8 mouse cellular contexts compared by ENCODE assay signal in genomic region chr4:68953667-68954321, GRCm38 (mm10). TPM values are rescaled to one million over a fixed set of nuclear protein-coding genes. Genes with fewer than 3 reads are reported as not detected.
DNase-seq lines count a peak whose midpoint lies in the region; ATAC-seq lines count a peak whose summit lies in the region.

No protein-coding gene starts in this region.

- H3K9me3 ChIP-seq in lung, embryonic 16.5 days (ENCODE audit: control insufficient read depth, low read length), result no peaks in the 10 kb centered on the region
- H3K9me3 ChIP-seq in hindbrain, embryonic 15.5 days, result no peaks in the 10 kb centered on the region
- no peaks in the 10 kb centered on the region for H3K9me3 ChIP-seq in neural tube, embryonic 13.5 days

- H3K4me3 ChIP-seq in lung, embryonic 16.5 days (ENCODE audit: low read length), result peak overlapping the region; percentile 63
- peak overlapping the region; percentile 88 for H3K4me3 ChIP-seq in hindbrain, embryonic 15.5 days
- peak overlapping the region; percentile 72 for H3K4me3 ChIP-seq in neural tube, embryonic 13.5 days

- peak; percentile 17 to 21 for DNase-seq in cerebellum, postnatal 4 days (ENCODE audit: low spot score in 2 of 2)
- DNase-seq in cerebellum, adult 9-11 months, result no peak
- DNase-seq in lung, postnatal 25 days (ENCODE audit: low spot score), result no peak
- DNase-seq in spleen, postnatal 4 days (ENCODE audit: low spot score in 2 of 2), result no peak
- no peak for DNase-seq in ovary, postnatal 14 days (ENCODE audit: low spot score)

- peak overlapping the region; percentile 70 for H3K4me2 ChIP-seq in lung, embryonic 16.5 days (ENCODE audit: low read depth, low read length)
- peak overlapping the region; percentile 76 for H3K4me2 ChIP-seq in hindbrain, embryonic 15.5 days
- peak overlapping the region; percentile 74 for H3K4me2 ChIP-seq in neural tube, embryonic 13.5 days

- H3K27ac ChIP-seq in lung, embryonic 16.5 days (ENCODE audit: low read length), result 0 out of 2 replicates have a peak overlapping the region, but pooled peaks have one; percentile 13
- H3K27ac ChIP-seq in hindbrain, embryonic 15.5 days (replicated peaks), result peak overlapping the region; percentile 87
- H3K27ac ChIP-seq in neural tube, embryonic 13.5 days (replicated peaks), result peak overlapping the region; percentile 76

- WGBS in lung, embryonic 16.5 days, result under 1% methylated on average over 37 of the region's 40 CpGs
- WGBS in hindbrain, embryonic 15.5 days, result 0% methylated on average over 40 of the region's 40 CpGs
- WGBS in neural tube, embryonic 13.5 days, result 2% methylated on average over 40 of the region's 40 CpGs

- H3K36me3 ChIP-seq in lung, embryonic 16.5 days (ENCODE audit: control insufficient read depth, insufficient read depth, low read length), result no peaks in the 10 kb centered on the region
- H3K36me3 ChIP-seq in hindbrain, embryonic 15.5 days, result no peaks in the 10 kb centered on the region
- no peaks in the 10 kb centered on the region for H3K36me3 ChIP-seq in neural tube, embryonic 13.5 days

- peaks cover 7% of the 10 kb centered on the region for H3K27me3 ChIP-seq in lung, embryonic 16.5 days (ENCODE audit: control insufficient read depth, insufficient read depth, low read depth, low read length)
- H3K27me3 ChIP-seq in hindbrain, embryonic 15.5 days, result no peaks in the 10 kb centered on the region
- H3K27me3 ChIP-seq in neural tube, embryonic 13.5 days, result 0 out of 2 replicates have a peak, but pooled peaks cover 3% of the 10 kb centered on the region

- H3K4me1 ChIP-seq in lung, embryonic 16.5 days (replicated peaks; ENCODE audit: control insufficient read depth, insufficient read depth, low read length), result no peaks in the 10 kb centered on the region; the same call in 1 of the 2 replicates
- H3K4me1 ChIP-seq in hindbrain, embryonic 15.5 days (replicated peaks), result peaks cover 11% of the 10 kb centered on the region
- H3K4me1 ChIP-seq in neural tube, embryonic 13.5 days (replicated peaks), result peaks cover 23% of the 10 kb centered on the region

- ATAC-seq in lung, embryonic 16.5 days (ENCODE audit: low read depth), result peak; percentile 50
- peak; percentile 67 for ATAC-seq in hindbrain, embryonic 15.5 days (ENCODE audit: low FRiP score, low read depth)
- peak; percentile 64 for ATAC-seq in neural tube, embryonic 13.5 days (ENCODE audit: low read depth)

- peak overlapping the region; percentile 64 for H3K9ac ChIP-seq in lung, embryonic 16.5 days (ENCODE audit: low read length)
- H3K9ac ChIP-seq in hindbrain, embryonic 15.5 days, result peak overlapping the region; percentile 85
- H3K9ac ChIP-seq in neural tube, embryonic 13.5 days, result peak overlapping the region; percentile 79

RNA-seq across cellular contexts. Expression of gene Brinp1, which starts 0.4 kb away (rescaled TPM):
- polyA plus RNA-seq in lung, embryonic 16.5 days (2015; fragmentation: Nextera tagmentation; extraction: Ambion mirVana), result 18.2 and 19.2 TPM in 2 replicates
- polyA plus RNA-seq in hindbrain, embryonic 15.5 days (2015; fragmentation: Nextera tagmentation; extraction: Ambion mirVana), result 76.7 and 81.2 TPM in 2 replicates
- 36.5 and 40.8 TPM in 2 replicates for polyA plus RNA-seq in neural tube, embryonic 13.5 days (2015; fragmentation: Nextera tagmentation; extraction: Ambion mirVana)

Comparison
In these comparisons a context has a peak if more than half of its experiments do, and no peak if none do; other contexts are left out.
1. DNase-seq: peak in cerebellum, postnatal 4 days (2 of 2); none in cerebellum, adult 9-11 months (single experiment), lung, postnatal 25 days (single experiment), spleen, postnatal 4 days (0 of 2) and ovary, postnatal 14 days (single experiment).
2. H3K27ac ChIP-seq: peak in every context shown above with its lines; median percentile 87 in hindbrain, embryonic 15.5 days; 76 in neural tube, embryonic 13.5 days; 13 in lung, embryonic 16.5 days.
3. Peak in every context shown above with its lines, with median percentiles within 50 percentile points of each other: ATAC-seq, H3K4me2 ChIP-seq, H3K4me3 ChIP-seq and H3K9ac ChIP-seq.